Mouse (Mus musculus) kidney, postnatal 0 days (tissue): ENCODE measurements around the gene Tlr13. TPM values are rescaled to one million over a fixed set of nuclear protein-coding genes. Genes with fewer than 3 reads are reported as not detected.
A peak's percentile ranks its signal among the peaks of the same experiment; 100 is the strongest.

Experiments used
- ATAC-seq: fragments of 200-750 bp; cut with Nextera tagmentation; replicated peaks from 2 replicates; pipeline ENCODE4 v1.8.0; 2017; ENCODE audit warnings: low read depth, moderate number of reproducible peaks, moderate TSS enrichment, moderate library complexity; ENCODE audit not compliant: low FRiP score
- DNase-seq: peaks from one replicate; pipeline ENCODE4 v3.0.0-alpha.2; 2016; ENCODE audit warnings: low spot score
- H3K27ac ChIP-seq: fragments of 300-500 bp; sonication (generic); 2 replicates; pipeline ENCODE4 v1.5.1; 2014; ENCODE audit warnings: mild to moderate bottlenecking
- H3K27me3 ChIP-seq: fragments of 300-500 bp; sonication (generic); 2 replicates; pipeline ENCODE4 v1.6.1; 2014; ENCODE audit warnings: low read length, mixed read lengths; ENCODE audit not compliant: insufficient read depth
- H3K36me3 ChIP-seq: fragments of 300-500 bp; sonication (generic); 2 replicates; pipeline ENCODE4 v1.6.1; 2014; ENCODE audit warnings: low read length, mixed read lengths; ENCODE audit not compliant: insufficient read depth
- H3K4me1 ChIP-seq: fragments of 300-500 bp; sonication (generic); replicated peaks from 2 replicates; pipeline ENCODE4 v1.6.1; 2014; ENCODE audit warnings: antibody characterized with exemption, low read length, mixed read lengths; ENCODE audit not compliant: insufficient read depth
- H3K4me2 ChIP-seq: fragments of 300-500 bp; sonication (generic); 2 replicates; pipeline ENCODE4 v1.6.1; 2014; ENCODE audit warnings: mild to moderate bottlenecking, low read length, moderate library complexity, mixed read lengths
- H3K4me3 ChIP-seq: fragments of 300-500 bp; sonication (generic); replicated peaks from 2 replicates; pipeline ENCODE4 v1.5.1; 2014; ENCODE audit warnings: low read depth, low read length
- H3K9ac ChIP-seq: fragments of 300-500 bp; sonication (generic); 2 replicates; pipeline ENCODE4 v1.6.1; 2014; ENCODE audit warnings: low read depth, low read length
- H3K9me3 ChIP-seq: fragments of 300-500 bp; sonication (generic); replicated peaks from 2 replicates; pipeline ENCODE4 v1.6.1; 2016; ENCODE audit warnings: low read length, inconsistent platforms, mixed read lengths
- CTCF ChIP-seq: IDR thresholded peaks from 2 replicates; pipeline ENCODE4 v1.5.1; 2016; ENCODE audit warnings: antibody characterized with exemption, low read depth, mild to moderate bottlenecking, moderate library complexity
- WGBS: fragments of 180-500 bp; shearing (Covaris S2); extraction: QIAGEN DNeasy Blood & Tissue Kit; methylation state at CpG from one replicate; pipeline ENCODE4 v1.1.7; 2014; 5-methylcytosine and 5-hydroxymethylcytosine counted together
- polyA plus RNA-seq: library from polyadenylated mRNA; unstranded; fragments of >200 nt; fragmentation: Nextera tagmentation; extraction: Ambion mirVana; gene quantifications from 2 replicates; pipeline ENCODE4 v1.2.1, GENCODE M21; 2015

The Tlr13 gene
- polyA plus RNA-seq, 1 experiment from 2014 or later, result 0.59 TPM

GRCm38 (mm10) chrX:106134916-106135315 is 8.1 kb upstream of the Tlr13 start:
- 57% methylated on average over 3 of the region's 3 CpGs for WGBS
- no peaks in the 10 kb centered on the region for H3K4me1 ChIP-seq
- H3K27ac ChIP-seq, result no peak overlapping the region
- H3K9ac ChIP-seq, result no peak overlapping the region
- TF ChIP-seq CTCF, result no peak
- H3K4me2 ChIP-seq, result no peak overlapping the region
- no peak for DNase-seq
- no peak overlapping the region for H3K4me3 ChIP-seq
- H3K36me3 ChIP-seq, result no peaks in the 10 kb centered on the region
- no peaks in the 10 kb centered on the region for H3K9me3 ChIP-seq
- no peak for ATAC-seq
- H3K27me3 ChIP-seq, result no peaks in the 10 kb centered on the region

GRCm38 (mm10) chrX:106135484-106135883 is 7.5 kb upstream of the Tlr13 start:
- Histone ChIP-seq H3K4me2 (no peak overlapping the region), H3K4me1 (no peaks in the 10 kb centered on the region), H3K27ac (no peak overlapping the region), H3K9ac (no peak overlapping the region), H3K4me3 (no peak overlapping the region), H3K27me3 (no peaks in the 10 kb centered on the region), H3K9me3 (no peaks in the 10 kb centered on the region), H3K36me3 (no peaks in the 10 kb centered on the region)
- ATAC-seq (no peak), DNase-seq (no peak)
- 75% methylated on average over 4 of the region's 4 CpGs for WGBS
- no peak for TF ChIP-seq CTCF

GRCm38 (mm10) chrX:106135916-106136575 is 7.0 kb upstream of the Tlr13 start:
- no peak for TF ChIP-seq CTCF
- H3K4me2 ChIP-seq, result no peak overlapping the region

GRCm38 (mm10) chrX:106139309-106140070 is 3.5 kb upstream of the Tlr13 start:
- Histone ChIP-seq H3K9ac (no peak overlapping the region), H3K4me3 (no peak overlapping the region), H3K27me3 (no peaks in the 10 kb centered on the region), H3K9me3 (no peaks in the 10 kb centered on the region), H3K27ac (no peak overlapping the region), H3K4me2 (no peak overlapping the region), H3K36me3 (no peaks in the 10 kb centered on the region), H3K4me1 (no peaks in the 10 kb centered on the region)
- ATAC-seq (no peak), DNase-seq (no peak)
- no peak for TF ChIP-seq CTCF
- 83% methylated on average over 13 of the region's 13 CpGs for WGBS

More at GRCm38 (mm10) chrX:106135916-106136575, 7.0 kb upstream of the Tlr13 start:
- Histone ChIP-seq H3K27me3 (no peaks in the 10 kb centered on the region), H3K36me3 (no peaks in the 10 kb centered on the region), H3K9ac (no peak overlapping the region), H3K9me3 (no peaks in the 10 kb centered on the region), H3K4me3 (no peak overlapping the region), H3K27ac (no peak overlapping the region), H3K4me1 (no peaks in the 10 kb centered on the region)
- ATAC-seq (0 out of 2 replicates have a peak, but pooled peaks have one; percentile 36), DNase-seq (peak; percentile 15)
- WGBS, result 55% methylated on average over 12 of the region's 12 CpGs

GRCm38 (mm10) chrX:106148185-106148584 is 5.2 kb downstream of the Tlr13 start:
- DNase-seq (no peak), ATAC-seq (no peak)
- Histone ChIP-seq H3K27me3 (no peaks in the 10 kb centered on the region), H3K27ac (no peak overlapping the region), H3K4me3 (no peak overlapping the region), H3K9ac (no peak overlapping the region), H3K9me3 (no peaks in the 10 kb centered on the region), H3K4me1 (no peaks in the 10 kb centered on the region), H3K36me3 (no peaks in the 10 kb centered on the region), H3K4me2 (no peak overlapping the region)
- TF ChIP-seq CTCF, result no peak
- WGBS, result 88% methylated on average over 1 of the region's 1 CpGs

- H3K4me3 ChIP-seq, result no peak overlapping the region
- no peaks in the 10 kb centered on the region for H3K27me3 ChIP-seq
- no peaks in the 10 kb centered on the region for H3K4me1 ChIP-seq
- no peaks in the 10 kb centered on the region for H3K36me3 ChIP-seq
- WGBS, result 71% methylated on average over 3 of the region's 3 CpGs
- H3K27ac ChIP-seq, result no peak overlapping the region
- no peak overlapping the region for H3K9ac ChIP-seq
- H3K4me2 ChIP-seq, result no peak overlapping the region
- H3K9me3 ChIP-seq, result no peaks in the 10 kb centered on the region
- TF ChIP-seq CTCF, result no peak
- DNase-seq (no peak), ATAC-seq (no peak)
These were observed 6.5 kb downstream of the Tlr13 start for GRCm38 (mm10) chrX:106149460-106149859.
